Mouse (Mus musculus) liver, embryonic 15.5 days (tissue): ENCODE measurements around the gene Gm13287. TPM values are rescaled to one million over a fixed set of nuclear protein-coding genes. Genes with fewer than 3 reads are reported as not detected.
"Not testable (repeated sequence)": the region's sequence is repeated elsewhere in the genome, so short reads cannot be mapped to it uniquely, and the experiment has no call there.

Experiments used
- ATAC-seq: fragments of 200-750 bp; cut with Nextera tagmentation; 2 replicates; pipeline ENCODE4 v1.8.0; 2017; ENCODE audit warnings: moderate number of reproducible peaks, mild to moderate bottlenecking, moderate library complexity; ENCODE audit not compliant: insufficient read depth
- H3K27ac ChIP-seq: fragments of 300-500 bp; sonication (generic); replicated peaks from 2 replicates; pipeline ENCODE4 v1.5.1; 2015; ENCODE audit warnings: mild to moderate bottlenecking, inconsistent platforms
- H3K27me3 ChIP-seq: fragments of 300-500 bp; sonication (generic); 2 replicates; pipeline ENCODE4 v1.6.1; 2015; ENCODE audit warnings: mild to moderate bottlenecking, inconsistent platforms
- H3K36me3 ChIP-seq: fragments of 300-500 bp; sonication (generic); replicated peaks from 2 replicates; pipeline ENCODE4 v1.6.1; 2015; ENCODE audit warnings: moderate library complexity, mild to moderate bottlenecking, inconsistent platforms
- H3K4me1 ChIP-seq: fragments of 300-500 bp; sonication (generic); replicated peaks from 2 replicates; pipeline ENCODE4 v1.6.1; 2015; ENCODE audit warnings: inconsistent platforms
- H3K4me2 ChIP-seq: fragments of 300-500 bp; sonication (generic); 2 replicates; pipeline ENCODE4 v1.6.1; 2015; ENCODE audit warnings: moderate library complexity, mild to moderate bottlenecking, inconsistent platforms
- H3K4me3 ChIP-seq: fragments of 300-500 bp; sonication (generic); replicated peaks from 2 replicates; pipeline ENCODE4 v1.5.1; 2015; ENCODE audit warnings: mild to moderate bottlenecking, inconsistent platforms
- H3K9ac ChIP-seq: fragments of 300-500 bp; sonication (generic); 2 replicates; pipeline ENCODE4 v1.6.1; 2015; ENCODE audit warnings: moderate library complexity, mild to moderate bottlenecking, inconsistent platforms
- H3K9me3 ChIP-seq: fragments of 300-500 bp; sonication (generic); replicated peaks from 2 replicates; pipeline ENCODE4 v1.6.1; 2016; ENCODE audit warnings: inconsistent platforms
- WGBS: fragments of 180-500 bp; shearing (Covaris S2); methylation state at CpG from one replicate; pipeline ENCODE4 v1.1.7; 2015; ENCODE audit warnings: mixed read lengths; ENCODE audit not compliant: insufficient replicate concordance; 5-methylcytosine and 5-hydroxymethylcytosine counted together
- polyA plus RNA-seq: library from polyadenylated mRNA; unstranded; fragments of >200 nt; fragmentation: Nextera tagmentation; extraction: Ambion mirVana; gene quantifications from 2 replicates; pipeline ENCODE4 v1.2.1, GENCODE M21; 2015

Gm13287 gene
- polyA plus RNA-seq, 1 experiment from 2014 or later: not detected

DNA sequence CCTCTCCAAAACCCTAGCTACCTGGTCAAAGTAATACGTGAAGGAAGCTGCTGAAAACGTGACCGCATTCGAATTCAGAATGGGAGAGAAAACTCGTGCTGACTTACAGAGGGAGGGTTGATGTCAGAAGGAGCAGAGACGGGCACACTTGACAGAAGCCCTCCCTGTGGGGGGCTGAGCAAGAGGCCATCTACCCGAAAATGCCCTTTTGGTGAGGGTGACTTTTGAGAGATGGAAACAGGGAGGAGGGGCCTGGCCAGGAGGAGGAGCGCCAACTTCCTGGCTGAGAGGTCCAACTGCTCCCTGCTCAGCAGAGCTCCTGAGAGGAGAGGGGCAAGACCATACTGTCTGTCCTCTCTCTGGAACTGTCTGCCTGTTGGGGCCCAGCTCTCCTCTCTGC lies 2.2 kb downstream of the Gm13287 start, which contains the start of gene Gm13288:
Gene Gm13288, plus strand, starts transcription at position 301 of the 400 bp plus-strand sequence.
- H3K9me3 ChIP-seq, H3K4me1 ChIP-seq, H3K9ac ChIP-seq, ATAC-seq, H3K36me3 ChIP-seq, H3K27me3 ChIP-seq, H3K27ac ChIP-seq: not testable (repeated sequence)
- no CpG with 5 or more reads among the region's 8 CpGs for WGBS
- H3K4me3 ChIP-seq: 0 out of 2 replicates have a peak within 1 kb of the TSS, but pooled peaks have one; percentile 24
- peak within 1 kb of the TSS; percentile 49 for H3K4me2 ChIP-seq

DNA sequence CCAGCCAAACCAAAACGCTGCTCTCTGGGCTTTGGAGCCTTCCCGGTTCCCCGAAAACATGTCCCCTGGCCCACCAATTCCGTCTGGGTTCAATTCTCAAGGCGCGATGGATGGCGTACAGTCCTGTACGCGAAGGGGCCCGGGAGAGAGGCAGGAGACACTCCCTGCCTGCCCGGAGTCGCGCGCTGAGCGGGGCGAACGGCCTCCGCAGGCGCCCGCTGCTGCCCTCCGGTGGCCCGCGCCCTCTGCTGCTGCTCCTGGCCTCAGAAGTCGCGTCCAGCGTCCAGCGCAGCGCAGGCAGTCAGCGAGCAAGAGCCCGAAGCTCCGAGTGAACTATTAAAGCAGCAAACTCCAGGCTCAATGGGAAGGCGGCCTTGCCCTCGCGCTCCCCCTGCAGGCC lies 2.7 kb downstream of the Gm13287 start:
- H3K27ac ChIP-seq, H3K9ac ChIP-seq, H3K36me3 ChIP-seq, ATAC-seq, H3K9me3 ChIP-seq, H3K27me3 ChIP-seq, H3K4me1 ChIP-seq: not testable (repeated sequence)
- Histone ChIP-seq H3K4me2 (peak overlapping the region; percentile 49), H3K4me3 (0 out of 2 replicates have a peak overlapping the region, but pooled peaks have one; percentile 24)
- 0% methylated on average over 9 of the region's 34 CpGs for WGBS

DNA sequence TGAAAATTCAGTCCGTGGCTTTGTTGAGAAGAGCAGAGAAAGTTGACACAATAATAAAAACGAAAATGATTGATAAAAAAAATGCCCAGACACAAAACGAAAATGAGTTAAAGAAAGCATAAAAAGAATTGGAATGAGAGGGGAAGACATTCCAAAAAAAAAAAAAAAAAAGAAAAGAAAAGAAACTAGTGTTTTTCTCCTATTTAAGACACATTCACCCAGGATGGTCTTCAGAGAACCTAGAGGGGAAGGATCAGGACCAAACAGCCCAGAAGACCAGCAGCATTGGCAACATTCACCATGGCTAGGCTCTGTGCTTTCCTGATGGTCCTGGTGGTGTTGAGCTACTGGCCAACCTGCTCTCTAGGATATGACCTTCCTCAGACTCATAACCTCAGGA lies 12.9 kb downstream of the Gm13287 start, which contains the start of gene Ifna7:
Gene Ifna7, plus strand, starts transcription at position 301 of the 400 bp plus-strand sequence.
- WGBS: 35% methylated on average over 3 of the region's 3 CpGs
- no peak within 1 kb of the TSS for H3K4me2 ChIP-seq
- H3K27me3 ChIP-seq: no peaks in the 10 kb centered on the region; the same call in 1 of the 2 replicates
- no peak within 1 kb of the TSS for H3K9ac ChIP-seq
- no peak within 1 kb of the TSS for H3K4me3 ChIP-seq
- no peaks in the 10 kb centered on the region for H3K36me3 ChIP-seq
- ATAC-seq: no peak
- H3K4me1 ChIP-seq: no peaks in the 10 kb centered on the region
- H3K9me3 ChIP-seq: no peaks in the 10 kb centered on the region
- no peak within 1 kb of the TSS for H3K27ac ChIP-seq

DNA sequence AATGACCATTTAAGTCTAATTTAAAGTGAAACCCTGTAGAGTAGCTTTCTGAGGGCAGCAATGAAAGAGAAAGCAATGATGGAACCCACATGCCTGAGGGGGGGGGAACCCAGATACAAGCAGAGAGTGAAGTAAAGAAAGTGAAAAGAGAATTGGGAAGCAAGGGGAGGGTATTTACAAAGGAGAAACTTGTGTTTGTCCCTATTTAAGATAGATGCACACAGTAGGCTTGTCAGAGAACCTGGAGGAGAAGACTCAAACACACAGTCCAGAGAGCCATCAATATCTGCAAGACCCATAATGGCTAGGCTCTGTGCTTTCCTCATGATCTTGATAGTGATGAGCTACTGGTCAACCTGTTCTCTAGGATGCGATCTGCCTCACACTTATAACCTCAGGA lies 16.6 kb downstream of the Gm13287 start, which contains the start of gene Ifna11:
Gene Ifna11, plus strand, starts transcription at position 301 of the 400 bp plus-strand sequence.
- Histone ChIP-seq H3K9me3 (no peaks in the 10 kb centered on the region), H3K4me1 (no peaks in the 10 kb centered on the region), H3K27me3 (no peaks in the 10 kb centered on the region; the same call in 1 of the 2 replicates), H3K9ac (no peak within 1 kb of the TSS), H3K27ac (no peak within 1 kb of the TSS), H3K4me3 (no peak within 1 kb of the TSS), H3K36me3 (no peaks in the 10 kb centered on the region), H3K4me2 (no peak within 1 kb of the TSS)
- WGBS: 64% methylated on average over 1 of the region's 1 CpGs
- no peak for ATAC-seq

DNA sequence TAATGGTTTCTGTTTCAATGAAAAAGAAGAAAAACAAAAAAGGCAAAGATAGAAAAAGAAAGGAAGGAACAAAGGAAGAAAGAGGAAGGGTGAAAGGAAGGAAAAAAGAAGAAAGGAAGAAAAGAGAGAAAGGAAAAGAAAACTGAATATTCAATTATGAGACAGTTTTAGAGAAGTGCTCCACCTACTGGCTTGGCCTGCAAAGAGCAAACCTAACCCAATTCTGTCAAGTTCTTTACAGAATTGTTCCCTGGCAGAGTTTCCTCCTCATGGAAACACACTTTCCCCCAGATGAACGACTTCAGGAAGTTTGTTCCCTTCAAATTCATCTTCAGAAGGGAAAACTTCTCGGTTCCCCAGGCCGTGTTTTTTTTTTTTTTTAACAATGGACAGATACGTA lies 19.9 kb downstream of the Gm13287 start:
- Histone ChIP-seq H3K4me3 (no peak overlapping the region), H3K27me3 (no peaks in the 10 kb centered on the region), H3K27ac (no peak overlapping the region), H3K9ac (no peak overlapping the region), H3K4me2 (no peak overlapping the region), H3K9me3 (no peaks in the 10 kb centered on the region), H3K4me1 (no peaks in the 10 kb centered on the region), H3K36me3 (no peaks in the 10 kb centered on the region)
- ATAC-seq: no peak
- 19% methylated on average over 4 of the region's 4 CpGs for WGBS

DNA sequence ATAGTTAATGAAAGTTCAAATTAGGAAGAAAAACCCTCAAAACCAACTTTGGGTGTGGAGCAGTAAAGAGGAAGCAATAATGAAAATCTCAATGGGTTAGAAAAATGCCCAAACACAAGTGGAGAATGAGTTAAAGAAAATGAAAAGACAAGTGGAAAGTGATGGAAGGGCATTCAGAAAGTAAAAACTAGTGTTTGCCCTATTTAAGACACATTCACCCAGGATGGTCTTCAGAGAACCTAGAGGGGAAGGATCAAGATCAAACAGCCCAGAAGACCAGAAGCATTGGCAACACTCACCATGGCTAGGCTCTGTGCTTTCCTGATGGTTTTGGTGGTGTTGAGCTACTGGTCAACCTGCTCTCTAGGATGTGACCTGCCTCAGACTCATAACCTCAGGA lies 24.1 kb downstream of the Gm13287 start, which contains the start of gene Ifna6:
Gene Ifna6, plus strand, starts transcription at position 301 of the 400 bp plus-strand sequence.
- ATAC-seq: not testable (repeated sequence)

DNA sequence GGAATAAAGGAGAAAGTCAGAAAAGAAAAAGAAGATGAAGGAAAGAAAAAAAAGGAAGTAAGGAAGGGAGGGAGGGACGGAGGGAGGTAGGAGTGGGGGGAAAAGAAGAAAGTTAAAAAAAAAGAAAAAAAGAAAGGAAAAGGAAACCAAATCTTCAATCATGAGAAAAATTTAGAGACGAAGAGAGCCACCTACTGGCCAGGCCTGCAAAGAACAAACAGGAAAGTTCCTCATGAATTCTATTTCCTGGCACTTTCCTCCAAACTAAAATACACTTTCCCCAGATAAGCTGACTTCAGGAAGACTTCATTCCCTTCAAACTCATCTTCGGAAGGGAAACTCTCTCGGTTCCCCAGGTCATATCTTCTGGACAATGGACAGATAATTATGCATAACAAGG lies 27.5 kb downstream of the Gm13287 start:
- H3K36me3 ChIP-seq: no peaks in the 10 kb centered on the region
- no peak overlapping the region for H3K27ac ChIP-seq
- 11% methylated on average over 4 of the region's 4 CpGs for WGBS
- no peaks in the 10 kb centered on the region for H3K27me3 ChIP-seq
- H3K9me3 ChIP-seq: no peaks in the 10 kb centered on the region
- H3K4me1 ChIP-seq: no peaks in the 10 kb centered on the region
- H3K4me2 ChIP-seq: no peak overlapping the region
- ATAC-seq: no peak
- H3K4me3 ChIP-seq: no peak overlapping the region
- H3K9ac ChIP-seq: no peak overlapping the region

More for the DNA sequence above, 24.1 kb downstream of the Gm13287 start, which contains the start of gene Ifna6:
- H3K4me2 ChIP-seq, H3K4me1 ChIP-seq, H3K9ac ChIP-seq, H3K27ac ChIP-seq, H3K27me3 ChIP-seq, H3K9me3 ChIP-seq, H3K4me3 ChIP-seq, H3K36me3 ChIP-seq: not testable (repeated sequence)

DNA sequence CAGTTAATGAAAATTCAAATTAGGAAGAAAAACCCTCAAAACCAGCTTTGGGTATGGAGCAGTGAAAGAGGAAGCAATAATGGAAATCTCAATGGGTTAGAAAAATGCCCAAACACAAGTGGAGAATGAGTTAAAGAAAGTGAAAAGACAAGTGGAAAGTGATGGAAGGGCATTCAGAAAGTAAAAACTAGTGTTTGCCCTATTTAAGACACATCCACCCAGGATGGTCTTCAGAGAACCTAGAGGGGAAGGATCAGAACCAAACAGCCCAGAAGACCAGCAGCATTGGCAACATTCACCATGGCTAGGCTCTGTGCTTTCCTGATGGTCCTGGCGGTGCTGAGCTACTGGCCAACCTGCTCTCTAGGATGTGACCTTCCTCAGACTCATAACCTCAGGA lies 32.2 kb downstream of the Gm13287 start, which contains the start of gene Ifna5:
Gene Ifna5, plus strand, starts transcription at position 301 of the 400 bp plus-strand sequence.
- not testable (repeated sequence) for H3K27me3 ChIP-seq, H3K9me3 ChIP-seq, H3K9ac ChIP-seq, H3K27ac ChIP-seq, ATAC-seq, H3K4me2 ChIP-seq, H3K4me3 ChIP-seq, H3K4me1 ChIP-seq, H3K36me3 ChIP-seq
- 57% methylated on average over 1 of the region's 1 CpGs for WGBS

DNA sequence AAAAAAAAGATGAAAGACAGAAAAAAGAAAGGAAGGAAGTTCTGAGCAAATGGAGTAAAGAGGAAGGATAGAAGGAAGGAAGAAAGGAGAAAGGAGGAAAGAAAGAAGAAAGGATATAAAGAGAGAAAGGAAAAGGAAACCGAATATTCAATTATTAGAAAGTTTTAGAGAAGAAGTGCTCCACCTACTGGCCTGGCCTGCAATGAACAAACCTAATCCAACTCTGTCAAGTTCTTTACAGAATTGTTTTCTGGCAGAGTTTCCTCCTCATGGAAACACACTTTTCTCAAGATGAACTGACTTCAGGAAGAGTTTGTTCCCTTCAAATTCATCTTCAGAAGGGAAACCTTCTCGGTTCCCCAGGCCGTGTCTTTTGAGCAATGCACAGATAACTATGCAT lies 35.8 kb downstream of the Gm13287 start:
- Histone ChIP-seq H3K36me3 (no peaks in the 10 kb centered on the region), H3K4me1 (no peaks in the 10 kb centered on the region), H3K9me3 (no peaks in the 10 kb centered on the region), H3K27ac (no peak overlapping the region), H3K27me3 (no peaks in the 10 kb centered on the region), H3K4me2 (no peak overlapping the region), H3K4me3 (no peak overlapping the region), H3K9ac (no peak overlapping the region)
- no peak for ATAC-seq
- 31% methylated on average over 3 of the region's 3 CpGs for WGBS

DNA sequence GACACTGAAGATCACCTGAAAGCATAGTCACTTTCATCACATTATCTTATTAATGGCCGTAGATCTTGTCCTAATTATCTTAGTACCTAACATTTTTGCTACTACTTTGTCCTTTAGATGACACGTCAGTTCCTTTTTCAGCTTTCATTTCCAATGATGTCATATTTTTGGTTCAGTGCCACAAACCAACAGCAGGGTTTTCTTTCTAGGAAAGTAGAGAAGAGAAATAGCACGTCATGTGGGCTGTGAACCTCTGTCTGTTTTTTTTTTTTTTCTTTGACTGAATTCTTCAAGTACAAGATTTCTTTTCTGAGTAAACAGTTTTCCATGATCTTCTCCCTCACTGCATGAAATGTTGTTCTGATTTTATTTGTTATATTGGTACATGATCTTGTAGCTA lies 37.0 kb downstream of the Gm13287 start:
- 44% methylated on average over 3 of the region's 3 CpGs for WGBS
- H3K9ac ChIP-seq: no peak overlapping the region

DNA sequence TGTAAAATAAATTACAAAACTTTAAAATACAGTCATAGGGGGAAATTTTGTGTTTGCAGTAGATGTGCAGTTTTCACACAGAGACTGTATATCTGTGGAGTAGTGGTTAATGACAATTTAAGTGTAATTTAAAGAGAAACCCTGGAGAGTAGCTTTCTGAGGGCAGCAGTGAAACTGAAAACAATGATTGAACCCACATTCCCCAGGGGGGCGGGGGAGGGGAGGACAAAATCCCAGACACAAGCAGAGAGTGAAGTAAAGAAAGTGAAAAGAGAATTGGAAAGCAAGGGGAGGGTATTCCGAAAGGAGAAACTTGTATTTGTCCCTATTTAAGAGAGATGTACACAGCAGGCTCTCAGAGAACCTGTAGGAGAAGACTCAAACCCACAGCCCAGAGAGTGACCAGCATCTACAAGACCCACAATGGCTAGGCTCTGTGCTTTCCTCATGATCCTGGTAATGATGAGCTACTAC lies 38.4 kb downstream of the Gm13287 start, which contains the start of gene Ifna4:
Gene Ifna4, plus strand, starts transcription at position 424 of the 474 bp plus-strand sequence.
- 25% methylated on average over 2 of the region's 2 CpGs for WGBS
- no peaks in the 10 kb centered on the region for H3K27me3 ChIP-seq
- H3K9ac ChIP-seq: no peak within 1 kb of the TSS
- H3K4me3 ChIP-seq: no peak within 1 kb of the TSS
- no peaks in the 10 kb centered on the region for H3K9me3 ChIP-seq
- no peak for ATAC-seq
- no peaks in the 10 kb centered on the region for H3K36me3 ChIP-seq
- H3K4me1 ChIP-seq: no peaks in the 10 kb centered on the region
- H3K27ac ChIP-seq: no peak within 1 kb of the TSS
- H3K4me2 ChIP-seq: no peak within 1 kb of the TSS

More for the DNA sequence above, 37.0 kb downstream of the Gm13287 start:
- H3K4me1 ChIP-seq: no peaks in the 10 kb centered on the region
- H3K4me3 ChIP-seq: no peak overlapping the region
- no peak for ATAC-seq
- H3K9me3 ChIP-seq: no peaks in the 10 kb centered on the region
- no peak overlapping the region for H3K4me2 ChIP-seq
- no peak overlapping the region for H3K27ac ChIP-seq
- no peaks in the 10 kb centered on the region for H3K27me3 ChIP-seq
- no peaks in the 10 kb centered on the region for H3K36me3 ChIP-seq

DNA sequence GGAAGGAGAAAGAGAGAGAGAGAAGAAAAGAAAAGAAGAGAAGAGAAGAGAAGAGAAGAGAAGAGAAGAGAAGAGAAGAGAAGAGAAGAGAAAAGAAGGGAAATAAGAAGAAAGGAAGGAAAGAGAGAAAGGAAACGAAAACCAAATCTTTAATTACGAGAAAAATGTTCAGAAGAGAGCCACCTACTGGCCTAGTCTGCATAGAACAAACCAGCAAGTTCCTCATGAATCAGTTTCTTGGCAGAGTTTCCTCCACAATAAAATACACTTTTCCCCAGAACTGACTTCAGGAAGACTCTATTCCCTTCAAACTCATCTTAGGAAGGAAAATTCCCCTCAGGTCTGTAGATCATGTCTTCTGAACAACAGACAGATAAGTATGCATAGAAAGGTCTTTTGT lies 42.3 kb downstream of the Gm13287 start:
- H3K9ac ChIP-seq: no peak overlapping the region
- no peak for ATAC-seq
- no peaks in the 10 kb centered on the region for H3K36me3 ChIP-seq
- no peak overlapping the region for H3K4me3 ChIP-seq
- H3K4me1 ChIP-seq: no peaks in the 10 kb centered on the region
- no peaks in the 10 kb centered on the region for H3K9me3 ChIP-seq
- H3K27me3 ChIP-seq: no peaks in the 10 kb centered on the region
- 22% methylated on average over 2 of the region's 2 CpGs for WGBS
- no peak overlapping the region for H3K4me2 ChIP-seq
- H3K27ac ChIP-seq: no peak overlapping the region
